Mouse (Mus musculus) brain, embryonic 18.5 days (tissue): ENCODE measurements around the gene Bet1l.
A peak's percentile ranks its signal among the peaks of the same experiment; 100 is the strongest.
"Not testable (repeated sequence)": the region's sequence is repeated elsewhere in the genome, so short reads cannot be mapped to it uniquely, and the experiment has no call there.

ENCODE experiments used
- DNase-seq: peaks from one replicate; pipeline ENCODE4 v3.0.0-alpha.2; 2012; ENCODE audit warnings: low read depth, low spot score

The Bet1l gene

DNA sequence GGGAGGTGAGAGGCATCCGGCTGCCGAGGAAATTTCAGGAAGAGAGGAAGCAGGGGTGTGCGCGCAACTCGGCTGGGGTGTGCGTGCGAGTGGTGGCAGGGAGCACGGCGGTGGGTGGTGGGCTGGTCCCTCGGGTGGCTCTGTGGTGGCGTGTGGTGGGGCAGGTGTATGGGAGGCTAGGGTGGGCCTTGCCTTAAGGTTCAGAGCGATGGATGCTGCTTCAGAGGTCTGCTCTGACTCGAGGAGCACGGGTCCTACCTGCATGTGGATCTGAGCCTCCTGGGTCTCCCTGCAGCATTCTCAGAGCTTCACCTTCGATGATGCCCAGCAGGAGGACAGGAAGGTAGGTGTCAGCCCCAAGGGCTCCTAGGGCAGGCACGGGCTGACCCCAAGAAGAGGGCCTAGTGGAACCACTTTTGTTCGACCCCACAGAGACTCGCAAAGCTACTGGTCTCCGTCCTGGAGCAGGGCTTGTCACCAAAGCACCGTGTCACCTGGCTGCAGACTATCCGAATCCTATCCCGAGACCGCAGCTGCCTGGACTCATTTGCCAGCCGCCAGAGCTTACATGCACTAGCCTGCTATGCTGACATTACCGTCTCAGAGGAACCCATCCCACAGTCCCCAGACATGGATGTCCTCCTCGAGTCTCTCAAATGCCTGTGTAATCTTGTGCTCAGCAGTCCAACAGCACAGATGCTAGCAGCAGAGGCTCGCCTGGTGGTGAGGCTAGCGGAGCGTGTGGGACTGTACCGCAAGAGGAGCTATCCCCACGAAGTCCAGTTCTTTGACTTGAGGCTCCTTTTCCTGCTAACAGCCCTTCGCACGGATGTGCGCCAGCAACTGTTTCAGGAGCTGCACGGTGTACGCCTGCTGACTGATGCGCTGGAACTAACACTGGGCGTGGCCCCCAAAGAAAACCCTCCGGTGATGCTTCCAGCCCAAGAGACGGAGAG, at the start of gene Bet1l:
TSS of gene Bet1l (minus strand) at position 28 of the 956 bp plus-strand sequence.
- DNase-seq, result no peak

GRCm38 (mm10) chr7:140907131-140907530, 49.8 kb upstream of the Bet1l start:
- no peak for DNase-seq

GRCm38 (mm10) chr7:140905642-140906081, 48.3 kb upstream of the Bet1l start:
- DNase-seq, result no peak

DNA sequence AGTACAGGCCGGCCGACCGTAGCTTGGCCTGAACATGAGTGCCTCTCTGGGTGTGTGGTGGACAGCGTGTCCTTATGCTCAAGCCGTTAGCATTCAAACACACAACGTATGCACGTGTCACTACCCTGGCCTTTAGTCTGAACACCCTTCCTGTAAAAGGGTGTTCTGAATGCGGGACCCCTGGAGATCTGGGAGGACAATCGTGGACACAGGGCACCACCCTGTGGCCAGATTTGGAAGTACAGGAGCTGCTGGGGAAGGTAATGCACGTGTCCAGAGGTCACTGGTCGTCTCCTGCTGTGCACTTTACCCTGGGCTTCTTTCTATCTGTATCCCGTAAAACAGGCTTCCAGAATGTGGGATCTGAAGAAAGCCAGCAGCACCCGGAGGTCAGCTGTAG, 45.8 kb upstream of the Bet1l start:
- no peak for DNase-seq

- DNase-seq, result no peak
Measured at GRCm38 (mm10) chr7:140902036-140902875, 44.9 kb upstream of the Bet1l start.

DNA sequence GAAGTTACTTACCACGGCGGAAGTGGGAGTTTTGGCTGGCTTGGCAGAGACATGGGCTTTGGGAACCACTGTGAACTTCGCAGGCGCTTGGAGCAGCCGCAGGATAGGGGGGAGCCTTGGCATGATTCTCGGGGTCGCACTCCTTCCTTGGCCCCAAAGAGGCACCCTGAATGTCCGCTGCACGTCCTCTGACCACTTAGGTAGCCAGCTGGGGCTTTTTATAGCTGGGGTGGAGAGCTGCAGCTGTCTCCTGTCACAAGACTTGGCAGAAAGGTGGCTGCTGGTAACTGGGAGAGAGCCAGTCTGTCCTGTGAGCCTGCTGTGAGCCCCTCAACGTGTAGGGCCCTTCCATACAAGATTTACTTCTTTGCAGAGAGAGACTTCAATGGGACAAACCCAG, 42.8 kb upstream of the Bet1l start, which contains the start of gene Cox8b:
TSS of gene Cox8b (minus strand) at position 227 of the 400 bp plus-strand sequence.
- DNase-seq, result no peak

GRCm38 (mm10) chr7:140899121-140899520, 41.7 kb upstream of the Bet1l start:
- no peak for DNase-seq

DNA sequence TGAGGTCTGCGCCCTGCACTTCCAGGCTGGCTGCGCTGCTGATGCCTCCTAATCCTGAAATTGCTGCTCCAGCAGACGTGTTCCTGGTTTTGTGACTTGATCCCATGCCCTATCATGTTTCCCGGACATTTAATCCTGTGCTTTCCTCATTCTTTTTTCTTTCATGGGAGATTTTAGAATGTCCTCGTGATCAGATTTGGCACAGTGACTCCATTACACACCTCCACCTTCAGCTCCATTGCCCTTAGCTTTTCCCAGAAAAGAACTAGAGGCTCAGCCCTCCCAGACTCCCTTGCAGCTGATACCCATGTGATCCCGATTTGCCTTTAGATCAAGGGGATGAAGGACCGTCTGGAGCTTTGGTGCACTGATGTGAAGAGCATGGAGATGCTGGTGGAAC, 40.5 kb upstream of the Bet1l start:
- no peak for DNase-seq

DNA sequence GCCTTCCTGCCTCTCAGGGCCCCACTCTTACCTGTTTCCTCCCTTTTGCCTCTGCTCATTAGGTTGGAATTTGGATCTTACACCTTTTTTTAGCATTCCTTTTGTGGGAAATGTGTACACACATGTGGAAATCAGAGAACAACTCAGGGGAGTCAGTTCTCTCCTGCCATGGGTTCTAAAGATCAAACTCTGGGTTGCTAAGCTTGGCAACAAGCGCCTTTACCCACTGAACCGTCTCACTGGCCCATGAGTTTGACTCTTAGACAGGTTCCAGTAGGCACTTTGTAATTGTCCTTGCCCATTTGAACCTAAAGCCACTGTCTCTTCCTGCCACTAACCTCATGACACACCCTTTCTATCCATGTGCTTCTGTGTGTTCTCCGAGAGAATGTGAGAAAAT, 37.2 kb upstream of the Bet1l start:
- DNase-seq, result no peak

DNA sequence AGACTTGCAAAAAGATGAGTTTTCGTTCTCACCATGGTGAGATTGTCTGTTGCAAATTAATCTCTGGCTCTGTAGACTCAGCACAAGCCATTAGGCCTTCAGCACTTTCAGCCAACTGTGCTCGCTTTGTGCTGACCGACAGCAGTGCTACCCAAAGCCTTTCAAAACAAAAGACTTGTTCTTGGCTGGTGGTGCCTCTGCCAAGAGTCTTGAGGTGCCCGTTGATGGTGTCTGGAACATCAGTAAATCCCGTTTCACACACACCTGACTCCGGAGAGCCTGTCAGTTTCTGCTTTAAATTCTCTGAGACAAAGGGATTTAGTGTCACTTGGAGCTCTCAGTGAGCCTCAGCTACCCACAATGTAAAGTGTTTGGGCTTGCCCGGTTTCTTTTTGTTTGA, 36.7 kb upstream of the Bet1l start:
- no peak for DNase-seq

DNA sequence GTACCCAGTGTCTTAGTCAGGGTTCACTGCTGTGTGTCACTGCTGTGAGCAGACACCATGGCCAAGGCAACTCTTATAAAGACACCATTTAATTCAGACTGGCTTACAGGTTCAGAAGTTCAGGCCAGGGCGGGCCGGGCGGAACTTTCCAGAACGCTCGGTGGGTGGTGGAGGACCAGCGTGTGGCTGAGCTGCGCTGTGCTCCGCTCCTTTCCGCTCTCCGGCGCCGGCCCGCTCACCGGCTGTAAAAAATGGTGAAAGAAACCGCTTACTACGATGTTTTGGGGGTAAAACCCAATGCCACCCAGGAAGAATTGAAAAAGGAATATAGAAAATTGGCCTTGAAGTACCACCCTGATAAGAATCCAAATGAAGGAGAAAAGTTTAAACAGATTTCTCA, 33.3 kb upstream of the Bet1l start:
- DNase-seq, result not testable (repeated sequence)

GRCm38 (mm10) chr7:140882469-140882803, 25.1 kb upstream of the Bet1l start:
- no peak for DNase-seq

DNA sequence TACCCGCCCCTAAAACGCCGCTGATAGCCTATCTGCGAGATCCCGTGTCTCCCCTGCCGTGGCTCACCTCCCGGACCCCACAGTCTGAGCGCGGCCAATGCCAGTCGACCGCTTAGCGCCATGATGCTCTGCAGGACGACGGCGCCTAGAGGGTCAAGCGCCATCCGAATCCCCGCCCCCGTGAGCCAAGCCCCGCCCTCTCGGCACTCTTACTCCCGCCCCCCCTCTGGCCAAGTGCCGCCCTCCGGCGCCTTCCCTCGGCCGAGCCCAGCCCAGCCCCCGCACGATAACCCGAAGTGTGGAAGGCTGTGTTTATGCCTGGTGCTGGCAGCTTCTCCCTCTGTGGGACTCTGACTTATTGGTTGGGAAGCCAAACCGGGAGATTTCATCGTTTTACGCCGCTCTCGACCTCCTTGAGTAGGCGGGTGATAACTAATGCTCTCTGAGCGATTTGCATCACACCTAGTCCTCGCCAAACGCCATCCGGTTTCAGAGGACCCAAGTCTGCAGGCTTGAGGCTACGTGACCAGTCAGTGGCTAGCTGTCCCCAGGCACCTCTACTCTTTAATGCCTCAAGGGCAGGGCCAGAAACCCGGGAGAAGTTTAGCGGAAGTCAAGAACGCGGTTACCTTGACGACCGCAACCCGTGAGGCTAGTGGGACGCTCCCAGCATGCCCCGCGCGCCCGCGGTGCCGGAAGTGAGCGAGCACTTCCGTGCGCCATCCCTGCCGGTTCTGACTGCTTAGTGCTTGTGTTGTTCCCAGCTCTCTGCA, 24.5 kb upstream of the Bet1l start, which contains the start of the genes Psmd13 and Sirt3:
TSS of gene Psmd13 (plus strand) at position 273 of the 773 bp plus-strand sequence.
TSS of gene Sirt3 (minus strand) at position 614 of the 773 bp plus-strand sequence.
- DNase-seq, result peak; percentile 86

DNA sequence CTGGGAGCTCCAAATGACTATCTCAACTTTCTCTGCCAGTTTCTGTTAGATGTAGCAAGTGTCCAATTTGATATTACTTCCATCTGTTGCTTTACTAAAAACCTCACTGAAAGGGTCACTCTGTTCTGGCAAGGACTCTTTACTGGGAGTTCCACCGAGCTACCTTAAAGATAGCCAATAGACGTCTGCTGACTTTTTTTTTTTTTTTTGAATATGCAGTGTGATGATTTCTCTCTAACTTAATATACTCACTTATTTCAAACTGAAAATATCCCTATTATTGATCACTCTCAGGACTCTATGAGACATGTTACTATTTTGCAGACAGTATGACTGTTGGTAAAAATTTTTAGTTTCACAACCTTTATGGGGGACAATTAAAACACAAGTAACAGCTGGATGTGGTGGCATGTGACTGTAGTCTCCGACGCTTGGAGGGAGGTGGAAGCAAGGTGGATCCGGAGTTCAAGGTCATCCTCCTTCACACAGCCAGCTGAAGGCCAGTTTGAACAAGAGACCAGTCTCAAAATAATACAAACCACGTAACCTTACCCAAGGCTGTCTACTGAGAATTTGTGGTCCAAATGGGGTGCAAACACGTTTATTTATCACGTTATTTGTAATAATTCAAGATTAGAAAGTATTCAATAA, 23.6 kb upstream of the Bet1l start:
- no peak for DNase-seq

DNA sequence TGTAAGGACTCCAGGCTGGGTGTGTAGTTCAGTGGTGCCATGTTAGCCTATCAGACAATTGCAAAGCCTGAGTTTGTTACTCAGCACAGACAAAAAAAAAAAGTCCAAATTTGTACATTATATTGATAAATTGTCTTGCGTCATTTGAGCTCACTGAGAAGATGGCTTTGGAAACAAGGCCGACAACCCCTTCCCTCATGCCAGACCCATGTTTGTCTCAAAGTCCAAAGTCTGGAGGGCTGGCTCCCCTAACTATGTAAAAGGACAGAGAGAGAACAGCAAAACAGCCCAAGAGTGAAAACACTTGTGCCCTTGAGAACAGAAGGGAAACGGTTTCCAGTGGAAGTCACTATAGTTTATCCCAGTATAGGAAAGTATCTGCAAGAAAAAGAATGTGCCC, 23.0 kb upstream of the Bet1l start:
- no peak for DNase-seq

GRCm38 (mm10) chr7:140879355-140879754, 22.0 kb upstream of the Bet1l start:
- no peak for DNase-seq

DNA sequence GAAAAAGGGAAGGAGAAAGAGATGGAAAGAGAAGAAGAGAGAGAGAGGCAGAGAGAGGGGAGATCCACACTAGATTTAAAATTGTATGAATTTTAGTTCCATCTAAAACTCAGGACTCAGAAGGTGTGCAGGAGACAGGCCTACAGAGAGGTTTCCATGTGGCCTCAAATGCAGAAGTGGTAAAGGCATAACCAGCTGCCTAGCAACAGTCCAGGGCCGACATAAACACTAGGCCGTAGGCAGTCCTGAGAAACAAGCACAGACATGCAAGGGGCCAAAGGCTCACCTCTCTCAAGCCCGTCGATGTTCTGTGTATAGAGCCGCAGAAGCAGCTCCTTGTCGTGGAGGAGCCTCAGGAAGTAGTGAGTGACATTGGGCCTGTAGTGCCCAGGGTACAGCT, 20.0 kb upstream of the Bet1l start:
- no peak for DNase-seq

- DNase-seq, result no peak
Measured at GRCm38 (mm10) chr7:140874224-140874623, 16.8 kb upstream of the Bet1l start.

- DNase-seq, result no peak
Measured at GRCm38 (mm10) chr7:140864761-140865160, 7.4 kb upstream of the Bet1l start.

GRCm38 (mm10) chr7:140860728-140861127, 3.4 kb upstream of the Bet1l start:
- no peak for DNase-seq

DNA sequence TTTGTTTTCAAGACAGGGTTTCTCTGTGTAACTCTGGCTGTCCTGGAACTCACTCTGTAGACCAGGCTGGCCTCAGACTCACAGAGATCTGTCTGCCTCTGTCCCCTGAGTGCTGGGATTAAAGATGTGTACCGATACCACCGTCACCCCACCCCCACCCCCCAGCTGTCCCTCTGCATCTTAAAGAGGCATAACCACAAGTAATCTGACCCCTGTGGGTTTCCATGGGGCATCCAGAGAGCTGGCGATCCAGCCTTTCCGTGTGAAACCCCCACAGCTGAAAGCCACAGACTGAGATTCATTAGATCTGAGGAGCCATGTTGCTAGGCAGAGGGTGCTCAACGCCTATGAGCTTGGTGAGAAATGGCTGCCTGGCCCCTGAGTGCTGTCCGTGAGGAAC, 2.6 kb upstream of the Bet1l start:
- DNase-seq, result no peak
